Mouse (Mus musculus) lung, embryonic 14.5 days (tissue): ENCODE measurements around the gene Gm5617. TPM values are rescaled to one million over a fixed set of nuclear protein-coding genes. Genes with fewer than 3 reads are reported as not detected.
A peak's percentile ranks its signal among the peaks of the same experiment; 100 is the strongest.
"Not testable (repeated sequence)": the region's sequence is repeated elsewhere in the genome, so short reads cannot be mapped to it uniquely, and the experiment has no call there.

Source experiments
- ATAC-seq: fragments of 200-750 bp; cut with Nextera tagmentation; 2 replicates; pipeline ENCODE4 v1.8.0; 2017; ENCODE audit warnings: mild to moderate bottlenecking, moderate TSS enrichment, moderate library complexity; ENCODE audit not compliant: insufficient read depth
- DNase-seq: peaks from one replicate; pipeline ENCODE4 v3.0.0-alpha.2; 2015
- H3K27ac ChIP-seq: fragments of 300-500 bp; sonication (generic); 2 replicates; pipeline ENCODE4 v1.5.1; 2014; ENCODE audit warnings: low read depth, mild to moderate bottlenecking, moderate library complexity
- H3K27me3 ChIP-seq: fragments of 300-500 bp; sonication (generic); 2 replicates; pipeline ENCODE4 v1.6.1; 2014; ENCODE audit warnings: low read length, control low read depth; ENCODE audit not compliant: insufficient read depth
- H3K36me3 ChIP-seq: fragments of 300-500 bp; sonication (generic); 2 replicates; pipeline ENCODE4 v1.6.1; 2014; ENCODE audit warnings: control low read depth; ENCODE audit not compliant: insufficient read depth
- H3K4me1 ChIP-seq: fragments of 300-500 bp; sonication (generic); 2 replicates; pipeline ENCODE4 v1.6.1; 2014; ENCODE audit warnings: antibody characterized with exemption, control low read depth; ENCODE audit not compliant: insufficient read depth
- H3K4me2 ChIP-seq: fragments of 300-500 bp; sonication (generic); 2 replicates; pipeline ENCODE4 v1.6.1; 2014; ENCODE audit warnings: mild to moderate bottlenecking
- H3K4me3 ChIP-seq: fragments of 300-500 bp; sonication (generic); 2 replicates; pipeline ENCODE4 v1.5.1; 2014; ENCODE audit warnings: low read depth, low read length
- H3K9ac ChIP-seq: fragments of 300-500 bp; sonication (generic); 2 replicates; pipeline ENCODE4 v1.6.1; 2014
- H3K9me3 ChIP-seq: fragments of 300-500 bp; sonication (generic); 2 replicates; pipeline ENCODE4 v1.6.1; 2016; ENCODE audit warnings: low read depth, low read length, control low read depth
- CTCF ChIP-seq: IDR thresholded peaks from 2 replicates; pipeline ENCODE4 v1.5.1; 2016; ENCODE audit warnings: antibody characterized with exemption, low read depth
- WGBS: fragments of 180-500 bp; shearing (Covaris S2); extraction: QIAGEN DNeasy Blood & Tissue Kit; methylation state at CpG from one replicate; pipeline ENCODE4 v1.1.7; 2014; 5-methylcytosine and 5-hydroxymethylcytosine counted together
- polyA plus RNA-seq: library from polyadenylated mRNA; unstranded; fragments of >200 nt; fragmentation: Nextera tagmentation; extraction: Ambion mirVana; gene quantifications from 2 replicates; pipeline ENCODE4 v1.2.1, GENCODE M21; 2014

Gm5617 gene
- polyA plus RNA-seq, 1 experiment from 2014 or later = 22.9 TPM

DNA sequence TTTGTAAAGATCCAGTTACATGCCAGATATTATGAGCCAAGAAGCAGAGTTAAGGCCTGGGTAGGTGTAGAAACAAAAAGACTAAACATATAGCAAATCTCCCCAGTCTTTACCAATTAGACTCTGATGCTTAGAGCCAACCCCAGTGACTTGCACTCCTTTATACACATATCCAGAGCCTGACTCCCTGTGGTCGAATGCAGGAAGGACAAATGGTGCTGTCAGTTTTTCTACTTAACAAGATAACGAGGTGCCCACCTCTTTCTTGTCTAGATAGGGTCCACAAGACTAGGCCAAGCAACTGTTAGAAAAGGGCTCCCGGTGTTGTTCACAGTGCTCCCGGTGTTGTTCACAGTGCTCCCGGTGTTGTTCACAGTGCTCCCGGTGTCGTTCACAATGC lies 6.0 kb downstream of the Gm5617 start:
- Histone ChIP-seq H3K27me3 (no peaks in the 10 kb centered on the region), H3K27ac (no peak overlapping the region), H3K36me3 (no peaks in the 10 kb centered on the region), H3K4me3 (no peak overlapping the region), H3K4me2 (no peak overlapping the region), H3K9ac (no peak overlapping the region), H3K9me3 (no peaks in the 10 kb centered on the region), H3K4me1 (no peaks in the 10 kb centered on the region)
- no peak for ATAC-seq
- TF ChIP-seq CTCF = no peak
- 75% methylated on average over 7 of the region's 7 CpGs for WGBS
- DNase-seq = no peak

DNA sequence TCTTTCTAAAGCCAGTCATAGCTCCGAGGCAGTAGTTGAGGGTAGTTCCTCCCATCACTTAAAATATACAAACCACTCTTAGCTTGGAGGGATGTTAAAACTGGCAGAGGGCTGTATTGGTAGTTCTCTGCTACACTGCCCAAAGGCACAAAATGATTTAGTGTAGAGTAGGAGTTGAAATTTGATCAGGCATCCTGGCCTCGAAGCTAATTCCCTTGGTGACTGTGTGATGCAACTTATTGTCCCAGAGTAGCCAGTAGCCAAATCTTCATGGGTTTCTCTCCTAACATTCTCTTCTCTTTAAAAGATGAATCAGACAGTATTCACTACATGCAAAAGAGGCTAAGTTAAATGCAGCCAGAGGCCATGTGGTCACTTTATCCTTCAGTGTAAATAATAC lies 7.8 kb downstream of the Gm5617 start:
- no peak overlapping the region for H3K27ac ChIP-seq
- H3K9ac ChIP-seq = no peak overlapping the region
- H3K36me3 ChIP-seq = no peaks in the 10 kb centered on the region
- no peaks in the 10 kb centered on the region for H3K4me1 ChIP-seq
- no peaks in the 10 kb centered on the region for H3K27me3 ChIP-seq
- no peaks in the 10 kb centered on the region for H3K9me3 ChIP-seq
- 52% methylated on average over 2 of the region's 2 CpGs for WGBS
- no peak for TF ChIP-seq CTCF
- no peak for DNase-seq
- no peak overlapping the region for H3K4me2 ChIP-seq
- no peak for ATAC-seq
- H3K4me3 ChIP-seq = no peak overlapping the region

DNA sequence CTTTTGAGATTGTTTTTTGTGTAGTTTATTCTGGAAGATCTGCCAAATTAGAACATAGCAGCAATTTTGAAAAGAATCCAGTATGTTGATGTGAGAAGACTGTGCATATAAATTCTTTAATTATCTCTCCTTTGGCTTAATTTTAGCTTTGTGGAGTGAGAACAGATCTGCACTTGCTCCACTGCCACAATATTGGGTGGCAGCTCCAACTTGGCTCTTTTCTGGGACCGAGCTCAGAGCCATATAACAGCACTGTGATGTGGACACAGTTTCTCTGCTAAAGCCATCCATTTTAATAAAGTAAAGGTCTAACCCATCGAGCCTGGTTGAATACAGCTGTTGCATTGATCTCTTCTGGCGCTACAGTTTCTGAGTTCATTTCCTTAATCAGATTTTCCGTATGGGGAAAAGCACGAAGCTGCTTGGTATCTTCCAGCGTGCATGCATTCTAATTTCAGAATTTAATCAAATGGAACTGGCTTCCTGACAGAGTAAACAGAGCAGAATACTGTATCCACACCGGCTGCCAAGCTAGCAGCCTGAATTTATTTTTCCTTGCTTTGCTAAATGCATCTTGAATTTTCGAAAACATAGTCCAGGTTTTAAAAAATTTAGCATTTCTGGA lies 9.6 kb downstream of the Gm5617 start:
- Histone ChIP-seq H3K4me1 (no peaks in the 10 kb centered on the region), H3K9me3 (no peaks in the 10 kb centered on the region), H3K4me2 (no peak overlapping the region), H3K27ac (no peak overlapping the region), H3K27me3 (no peaks in the 10 kb centered on the region), H3K9ac (no peak overlapping the region), H3K36me3 (no peaks in the 10 kb centered on the region), H3K4me3 (no peak overlapping the region)
- no peak for DNase-seq
- no peak for ATAC-seq
- WGBS = 63% methylated on average over 8 of the region's 8 CpGs
- TF ChIP-seq CTCF = no peak

DNA sequence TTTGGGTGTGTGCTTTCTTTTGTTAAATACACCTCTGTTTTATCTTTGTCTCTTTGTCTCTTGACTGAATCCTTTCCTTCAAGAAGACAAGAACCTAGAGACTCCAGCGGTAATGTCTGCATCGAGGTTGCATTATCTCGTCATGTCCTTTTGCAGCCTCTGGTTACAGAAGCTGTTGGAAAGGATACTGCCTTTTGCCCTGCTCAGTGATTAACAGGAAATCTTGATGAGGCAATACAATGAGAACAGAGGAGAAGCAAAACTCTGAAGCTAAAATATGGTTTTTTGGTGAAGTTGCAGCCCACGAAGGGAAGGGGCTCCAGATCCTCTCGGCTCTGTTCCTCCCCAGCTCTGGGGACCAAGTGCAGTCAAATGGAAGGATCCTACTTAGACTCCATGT lies 14.9 kb downstream of the Gm5617 start:
- WGBS = 84% methylated on average over 5 of the region's 5 CpGs
- Histone ChIP-seq H3K36me3 (no peaks in the 10 kb centered on the region), H3K4me3 (no peak overlapping the region), H3K27me3 (0 out of 2 replicates have a peak, but pooled peaks cover under 1% of the 10 kb centered on the region), H3K4me1 (no peaks in the 10 kb centered on the region), H3K9ac (no peak overlapping the region), H3K9me3 (no peaks in the 10 kb centered on the region), H3K4me2 (no peak overlapping the region), H3K27ac (no peak overlapping the region)
- ATAC-seq = no peak
- no peak for TF ChIP-seq CTCF
- DNase-seq = no peak

DNA sequence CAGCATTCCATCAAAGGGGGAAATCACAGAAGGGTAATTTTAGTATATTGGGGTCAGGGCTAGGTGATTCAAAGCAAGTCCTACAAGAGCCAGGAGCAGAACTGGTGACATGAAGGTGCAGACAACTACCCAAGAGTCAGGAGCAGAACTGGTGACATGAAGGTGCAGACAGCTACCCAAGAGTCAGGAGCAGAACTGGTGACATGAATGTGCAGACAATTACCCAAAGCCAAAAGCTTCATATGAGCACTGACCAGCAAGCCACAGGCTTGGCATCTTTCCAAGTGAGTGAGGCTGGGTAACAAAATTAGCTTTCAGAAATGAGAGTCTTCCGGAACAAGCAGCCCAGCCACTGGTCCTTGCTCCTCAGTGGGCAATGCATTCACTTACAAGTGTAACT lies 20.1 kb downstream of the Gm5617 start:
- H3K27me3 ChIP-seq = peaks cover 11% of the 10 kb centered on the region; the same call in 1 of the 2 replicates
- peak; percentile 73 for DNase-seq
- H3K27ac ChIP-seq = no peak overlapping the region
- H3K4me2 ChIP-seq = no peak overlapping the region
- H3K36me3 ChIP-seq = no peaks in the 10 kb centered on the region
- ATAC-seq = no peak
- H3K4me3 ChIP-seq = no peak overlapping the region
- WGBS = 37% methylated on average over 1 of the region's 1 CpGs
- no peaks in the 10 kb centered on the region for H3K9me3 ChIP-seq
- H3K9ac ChIP-seq = no peak overlapping the region
- TF ChIP-seq CTCF = no peak
- H3K4me1 ChIP-seq = no peaks in the 10 kb centered on the region

DNA sequence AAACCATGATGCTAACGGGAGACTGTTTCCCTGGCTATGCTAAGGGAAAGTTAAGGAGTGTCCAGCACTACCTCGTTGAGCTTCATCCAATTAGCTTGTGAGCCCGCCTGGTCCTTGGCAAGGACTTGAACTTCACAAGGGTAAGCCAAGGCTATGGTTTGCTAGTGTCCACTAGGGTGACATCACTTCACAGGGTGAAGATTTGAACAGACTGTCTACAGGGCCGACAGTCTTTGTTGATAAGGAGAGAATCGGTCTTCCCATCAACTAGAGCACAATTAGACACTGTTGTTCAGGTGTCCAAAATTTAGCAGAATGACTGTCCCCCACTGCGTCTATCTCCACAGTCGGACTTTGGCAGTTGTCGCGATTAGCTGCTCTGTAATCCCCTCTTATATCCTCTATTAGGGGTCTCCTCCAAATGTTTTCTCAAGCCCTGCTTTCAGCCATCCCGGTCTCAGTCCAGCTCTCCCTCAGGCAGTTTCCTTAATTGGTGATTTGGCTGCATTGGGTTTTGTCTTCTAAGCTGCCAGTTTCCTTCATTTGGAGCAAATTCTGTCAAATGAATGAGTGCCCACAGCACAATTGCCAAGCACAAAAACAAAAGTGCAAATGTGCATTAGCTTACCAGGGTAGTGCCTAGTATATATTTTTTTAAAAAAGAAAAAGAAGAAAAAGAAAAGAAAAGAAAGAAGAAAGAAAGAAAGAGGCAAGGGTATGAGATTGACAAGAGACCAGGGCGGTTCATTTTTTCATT lies 21.6 kb downstream of the Gm5617 start:
- Histone ChIP-seq H3K36me3 (no peaks in the 10 kb centered on the region), H3K27ac (no peak overlapping the region), H3K4me1 (no peaks in the 10 kb centered on the region), H3K4me2 (no peak overlapping the region), H3K9ac (no peak overlapping the region), H3K27me3 (peaks cover 11% of the 10 kb centered on the region; the same call in 1 of the 2 replicates), H3K4me3 (no peak overlapping the region), H3K9me3 (no peaks in the 10 kb centered on the region)
- ATAC-seq (no peak), DNase-seq (no peak)
- TF ChIP-seq CTCF = no peak
- WGBS = 78% methylated on average over 11 of the region's 11 CpGs

DNA sequence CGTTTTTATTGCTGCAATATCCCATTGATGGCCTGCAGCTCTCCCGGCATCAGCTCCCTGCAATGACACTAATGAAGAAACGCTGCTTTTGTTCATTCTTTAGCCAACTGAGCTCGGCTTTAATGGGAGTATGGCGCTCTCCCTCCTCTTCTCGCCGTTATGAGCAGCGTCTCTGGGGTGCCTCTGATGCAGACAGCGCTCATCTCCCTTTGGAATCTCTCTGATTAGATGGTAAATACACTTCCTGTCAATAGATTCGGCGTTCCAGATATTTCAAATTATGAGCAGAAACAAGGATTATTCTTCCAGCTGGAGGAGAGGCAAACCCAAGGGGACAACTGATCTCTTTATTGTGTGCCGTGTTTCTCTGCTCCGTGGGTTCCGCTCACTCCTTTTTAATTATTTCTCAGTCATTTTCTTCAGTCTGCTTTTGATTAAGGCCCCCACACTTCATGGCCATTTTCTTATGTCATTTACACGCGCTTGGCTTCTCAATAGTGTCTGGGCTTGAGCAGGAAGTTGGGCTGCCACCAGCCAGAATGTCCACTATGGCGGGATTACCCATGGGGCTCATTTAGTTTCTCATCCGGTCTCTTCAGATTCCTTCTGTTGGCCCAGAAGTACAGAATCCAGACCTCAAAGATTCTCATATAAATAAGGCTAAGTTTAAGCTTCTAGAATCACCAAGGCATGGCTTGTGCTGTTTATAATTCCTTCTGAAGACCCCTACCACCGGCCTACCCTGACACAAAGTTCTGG lies 22.3 kb downstream of the Gm5617 start:
- 72% methylated on average over 19 of the region's 19 CpGs for WGBS
- Histone ChIP-seq H3K4me3 (no peak overlapping the region), H3K9ac (no peak overlapping the region), H3K4me1 (no peaks in the 10 kb centered on the region), H3K27me3 (peaks cover 11% of the 10 kb centered on the region; the same call in 1 of the 2 replicates), H3K36me3 (no peaks in the 10 kb centered on the region), H3K9me3 (no peaks in the 10 kb centered on the region), H3K4me2 (no peak overlapping the region), H3K27ac (no peak overlapping the region)
- DNase-seq = no peak
- no peak for ATAC-seq
- no peak for TF ChIP-seq CTCF

DNA sequence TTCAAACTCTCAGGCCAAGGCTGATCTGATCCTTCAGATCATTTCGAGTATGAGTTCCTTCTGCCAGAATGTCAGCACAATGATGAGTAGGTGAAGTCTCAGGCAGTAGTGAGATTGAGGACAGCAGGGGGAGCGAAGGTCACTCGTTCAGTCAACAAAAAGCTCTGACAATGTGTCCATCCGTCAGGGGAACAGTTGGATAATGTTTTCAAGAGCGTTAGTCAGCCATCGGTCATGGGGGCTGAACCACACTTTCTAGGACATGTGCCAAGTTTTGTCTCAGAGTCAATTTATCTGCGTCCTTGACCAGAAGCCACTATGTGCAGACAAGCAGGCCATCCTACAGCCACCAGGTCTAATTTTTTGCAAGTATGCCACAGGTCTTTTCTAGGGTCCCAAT lies 25.2 kb downstream of the Gm5617 start:
- no CpG with 5 or more reads among the region's 7 CpGs for WGBS
- H3K4me1 ChIP-seq, H3K4me2 ChIP-seq, H3K9ac ChIP-seq, H3K9me3 ChIP-seq, H3K27me3 ChIP-seq, DNase-seq, H3K36me3 ChIP-seq, ATAC-seq, H3K27ac ChIP-seq, H3K4me3 ChIP-seq: not testable (repeated sequence)
